Mouse (Mus musculus): Measurements from ENCODE around the gene Gm17359. TPM values are rescaled to one million over a fixed set of nuclear protein-coding genes. Genes with fewer than 3 reads are reported as not detected.

Gene Gm17359
- polyA plus RNA-seq, 1 experiment from 2014 or later: not detected

- H3K4me2 ChIP-seq: no peak overlapping the region
- no peaks in the 10 kb centered on the region; the same call in 1 of the 2 replicates for H3K4me1 ChIP-seq (replicated peaks; ENCODE audit: control insufficient read depth, insufficient read depth, low read length)
- WGBS: 90% methylated on average over 7 of the region's 7 CpGs
- ATAC-seq (replicated peaks; ENCODE audit: low FRiP score) (no peak), DNase-seq (ENCODE audit: low spot score) (no peak)
- no peaks in the 10 kb centered on the region for H3K9me3 ChIP-seq (ENCODE audit: control insufficient read depth, low read length)
- H3K4me3 ChIP-seq (ENCODE audit: low read depth, low read length): no peak overlapping the region
- H3K27me3 ChIP-seq (replicated peaks; ENCODE audit: control insufficient read depth, insufficient read depth, low read length): no peaks in the 10 kb centered on the region
- no peak overlapping the region for H3K9ac ChIP-seq (ENCODE audit: low read depth, low read length)
- no peaks in the 10 kb centered on the region for H3K36me3 ChIP-seq (ENCODE audit: control insufficient read depth, insufficient read depth, low read length)
- no peak overlapping the region for H3K27ac ChIP-seq (ENCODE audit: low read depth, low read length)
Observed at GRCm38 (mm10) chr3:79333051-79333450, 3.4 kb upstream of the Gm17359 start.

GRCm38 (mm10) chr3:79333643-79334200 is 2.7 kb upstream of the Gm17359 start:
- peak; percentile 34; the same call in 1 of the 2 replicates for ATAC-seq (replicated peaks; ENCODE audit: low FRiP score)
- Histone ChIP-seq H3K9me3 (ENCODE audit: control insufficient read depth, low read length) (no peaks in the 10 kb centered on the region), H3K36me3 (ENCODE audit: control insufficient read depth, insufficient read depth, low read length) (no peaks in the 10 kb centered on the region), H3K4me3 (ENCODE audit: low read depth, low read length) (no peak overlapping the region), H3K4me1 (replicated peaks; ENCODE audit: control insufficient read depth, insufficient read depth, low read length) (no peaks in the 10 kb centered on the region; the same call in 1 of the 2 replicates), H3K4me2 (no peak overlapping the region), H3K9ac (ENCODE audit: low read depth, low read length) (no peak overlapping the region), H3K27ac (ENCODE audit: low read depth, low read length) (no peak overlapping the region), H3K27me3 (replicated peaks; ENCODE audit: control insufficient read depth, insufficient read depth, low read length) (no peaks in the 10 kb centered on the region)
- 64% methylated on average over 8 of the region's 8 CpGs for WGBS
- no peak for DNase-seq (ENCODE audit: low spot score)

GRCm38 (mm10) chr3:79340737-79341136 is 4.3 kb downstream of the Gm17359 start:
- Histone ChIP-seq H3K9me3 (ENCODE audit: control insufficient read depth, low read length) (no peaks in the 10 kb centered on the region), H3K27me3 (replicated peaks; ENCODE audit: control insufficient read depth, insufficient read depth, low read length) (no peaks in the 10 kb centered on the region), H3K36me3 (ENCODE audit: control insufficient read depth, insufficient read depth, low read length) (no peaks in the 10 kb centered on the region), H3K4me2 (no peak overlapping the region), H3K9ac (ENCODE audit: low read depth, low read length) (no peak overlapping the region), H3K27ac (ENCODE audit: low read depth, low read length) (no peak overlapping the region), H3K4me3 (ENCODE audit: low read depth, low read length) (no peak overlapping the region), H3K4me1 (replicated peaks; ENCODE audit: control insufficient read depth, insufficient read depth, low read length) (no peaks in the 10 kb centered on the region; the same call in 1 of the 2 replicates)
- WGBS: 42% methylated on average over 3 of the region's 3 CpGs
- ATAC-seq (replicated peaks; ENCODE audit: low FRiP score): no peak
- DNase-seq (ENCODE audit: low spot score): no peak

GRCm38 (mm10) chr3:79342961-79343735 is 6.7 kb downstream of the Gm17359 start:
- Histone ChIP-seq H3K4me2 (no peak overlapping the region), H3K4me3 (ENCODE audit: low read depth, low read length) (no peak overlapping the region), H3K27ac (ENCODE audit: low read depth, low read length) (no peak overlapping the region), H3K36me3 (ENCODE audit: control insufficient read depth, insufficient read depth, low read length) (no peaks in the 10 kb centered on the region), H3K27me3 (replicated peaks; ENCODE audit: control insufficient read depth, insufficient read depth, low read length) (no peaks in the 10 kb centered on the region), H3K9ac (ENCODE audit: low read depth, low read length) (no peak overlapping the region), H3K9me3 (ENCODE audit: control insufficient read depth, low read length) (no peaks in the 10 kb centered on the region), H3K4me1 (replicated peaks; ENCODE audit: control insufficient read depth, insufficient read depth, low read length) (no peaks in the 10 kb centered on the region)
- ATAC-seq (replicated peaks; ENCODE audit: low FRiP score) (no peak), DNase-seq (ENCODE audit: low spot score) (no peak)
- 77% methylated on average over 17 of the region's 17 CpGs for WGBS

- DNase-seq (ENCODE audit: low spot score): no peak
- no peak overlapping the region for H3K4me2 ChIP-seq
- no peaks in the 10 kb centered on the region for H3K4me1 ChIP-seq (replicated peaks; ENCODE audit: control insufficient read depth, insufficient read depth, low read length)
- no peak overlapping the region for H3K9ac ChIP-seq (ENCODE audit: low read depth, low read length)
- H3K27me3 ChIP-seq (replicated peaks; ENCODE audit: control insufficient read depth, insufficient read depth, low read length): no peaks in the 10 kb centered on the region
- no peak overlapping the region for H3K4me3 ChIP-seq (ENCODE audit: low read depth, low read length)
- H3K27ac ChIP-seq (ENCODE audit: low read depth, low read length): no peak overlapping the region
- H3K9me3 ChIP-seq (ENCODE audit: control insufficient read depth, low read length): no peaks in the 10 kb centered on the region
- WGBS: 35% methylated on average over 1 of the region's 1 CpGs
- H3K36me3 ChIP-seq (ENCODE audit: control insufficient read depth, insufficient read depth, low read length): no peaks in the 10 kb centered on the region
- no peak for ATAC-seq (replicated peaks; ENCODE audit: low FRiP score)
Observed at GRCm38 (mm10) chr3:79349311-79349710, 12.8 kb downstream of the Gm17359 start.

- H3K4me3 ChIP-seq (ENCODE audit: low read depth, low read length): no peak overlapping the region
- no peaks in the 10 kb centered on the region for H3K36me3 ChIP-seq (ENCODE audit: control insufficient read depth, insufficient read depth, low read length)
- 52% methylated on average over 4 of the region's 4 CpGs for WGBS
- no peak overlapping the region for H3K27ac ChIP-seq (ENCODE audit: low read depth, low read length)
- no peaks in the 10 kb centered on the region for H3K4me1 ChIP-seq (replicated peaks; ENCODE audit: control insufficient read depth, insufficient read depth, low read length)
- H3K9ac ChIP-seq (ENCODE audit: low read depth, low read length): no peak overlapping the region
- H3K4me2 ChIP-seq: no peak overlapping the region
- no peaks in the 10 kb centered on the region for H3K27me3 ChIP-seq (replicated peaks; ENCODE audit: control insufficient read depth, insufficient read depth, low read length)
- no peaks in the 10 kb centered on the region for H3K9me3 ChIP-seq (ENCODE audit: control insufficient read depth, low read length)
- no peak for ATAC-seq (replicated peaks; ENCODE audit: low FRiP score)
- DNase-seq (ENCODE audit: low spot score): no peak
Observed at GRCm38 (mm10) chr3:79358721-79359120, 22.3 kb downstream of the Gm17359 start.

- no peak overlapping the region for H3K4me2 ChIP-seq
Observed at GRCm38 (mm10) chr3:79360317-79361101, 24.0 kb downstream of the Gm17359 start.

GRCm38 (mm10) chr3:79366098-79366497 is 29.6 kb downstream of the Gm17359 start:
- no peak overlapping the region for H3K27ac ChIP-seq (ENCODE audit: low read depth, low read length)
- H3K27me3 ChIP-seq (replicated peaks; ENCODE audit: control insufficient read depth, insufficient read depth, low read length): no peaks in the 10 kb centered on the region
- no peaks in the 10 kb centered on the region for H3K4me1 ChIP-seq (replicated peaks; ENCODE audit: control insufficient read depth, insufficient read depth, low read length)
- no peak overlapping the region for H3K9ac ChIP-seq (ENCODE audit: low read depth, low read length)
- H3K9me3 ChIP-seq (ENCODE audit: control insufficient read depth, low read length): no peaks in the 10 kb centered on the region
- no peak for ATAC-seq (replicated peaks; ENCODE audit: low FRiP score)
- WGBS: 68% methylated on average over 8 of the region's 8 CpGs
- no peak overlapping the region for H3K4me2 ChIP-seq
- no peak for DNase-seq (ENCODE audit: low spot score)
- H3K4me3 ChIP-seq (ENCODE audit: low read depth, low read length): no peak overlapping the region
- H3K36me3 ChIP-seq (ENCODE audit: control insufficient read depth, insufficient read depth, low read length): no peaks in the 10 kb centered on the region

More at GRCm38 (mm10) chr3:79360317-79361101, 24.0 kb downstream of the Gm17359 start:
- Histone ChIP-seq H3K9ac (ENCODE audit: low read depth, low read length) (no peak overlapping the region), H3K4me1 (replicated peaks; ENCODE audit: control insufficient read depth, insufficient read depth, low read length) (no peaks in the 10 kb centered on the region), H3K27me3 (replicated peaks; ENCODE audit: control insufficient read depth, insufficient read depth, low read length) (no peaks in the 10 kb centered on the region), H3K9me3 (ENCODE audit: control insufficient read depth, low read length) (no peaks in the 10 kb centered on the region), H3K36me3 (ENCODE audit: control insufficient read depth, insufficient read depth, low read length) (no peaks in the 10 kb centered on the region), H3K27ac (ENCODE audit: low read depth, low read length) (no peak overlapping the region), H3K4me3 (ENCODE audit: low read depth, low read length) (no peak overlapping the region)
- WGBS: 62% methylated on average over 15 of the region's 15 CpGs
- ATAC-seq (replicated peaks; ENCODE audit: low FRiP score) (no peak), DNase-seq (ENCODE audit: low spot score) (no peak)

Measured in liver, embryonic 11.5 days (tissue).